Mouse (Mus musculus): ENCODE measurements around the gene Vamp1.

Vamp1 gene

DNA sequence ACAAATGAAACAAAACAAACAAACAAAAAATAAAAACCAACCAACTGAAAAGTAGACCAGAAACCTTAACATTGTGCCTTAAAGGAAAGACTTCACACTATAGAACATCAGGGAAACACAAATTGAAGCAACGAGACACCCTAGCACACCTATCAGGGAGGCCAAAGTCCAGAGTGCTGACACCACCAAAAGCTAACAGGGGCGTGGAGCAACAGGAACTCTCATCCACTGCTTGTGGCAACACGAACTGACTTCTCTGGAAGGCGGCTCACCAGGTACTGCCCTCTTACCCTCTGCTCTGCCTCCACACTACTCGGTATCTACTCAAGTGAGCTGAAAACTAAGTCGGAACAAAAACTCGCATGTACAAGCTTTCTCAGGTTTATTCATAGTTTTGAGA, 76.9 kb downstream of the Vamp1 start:
- DNase-seq, result no peak

DNA sequence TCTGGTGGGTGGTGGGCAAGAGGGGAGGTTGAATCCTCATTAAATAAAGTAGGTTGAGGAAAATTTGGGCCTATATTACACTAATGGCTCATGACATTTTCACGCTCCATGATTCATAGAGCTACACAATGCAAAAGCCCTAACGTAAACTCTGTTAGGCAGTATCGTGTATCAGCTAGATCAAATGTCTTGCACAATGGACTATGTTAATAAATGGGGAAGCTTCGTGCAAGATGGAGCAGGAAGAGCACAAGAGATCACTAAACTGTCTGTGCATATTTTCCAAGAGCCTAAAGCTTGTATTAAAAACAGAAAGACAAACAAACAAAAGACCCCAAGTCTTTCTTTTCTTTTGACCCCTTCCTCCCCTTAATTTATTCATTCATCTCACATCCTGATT, 78.7 kb downstream of the Vamp1 start:
- DNase-seq, result no peak
